Mouse (Mus musculus): ENCODE data around the gene Depdc1b. TPM values are rescaled to one million over a fixed set of nuclear protein-coding genes. Genes with fewer than 3 reads are reported as not detected.

Depdc1b gene
- total and polyA plus RNA-seq, 3 experiments = 21.2 to 25.3 TPM; not detected in 1

DNA sequence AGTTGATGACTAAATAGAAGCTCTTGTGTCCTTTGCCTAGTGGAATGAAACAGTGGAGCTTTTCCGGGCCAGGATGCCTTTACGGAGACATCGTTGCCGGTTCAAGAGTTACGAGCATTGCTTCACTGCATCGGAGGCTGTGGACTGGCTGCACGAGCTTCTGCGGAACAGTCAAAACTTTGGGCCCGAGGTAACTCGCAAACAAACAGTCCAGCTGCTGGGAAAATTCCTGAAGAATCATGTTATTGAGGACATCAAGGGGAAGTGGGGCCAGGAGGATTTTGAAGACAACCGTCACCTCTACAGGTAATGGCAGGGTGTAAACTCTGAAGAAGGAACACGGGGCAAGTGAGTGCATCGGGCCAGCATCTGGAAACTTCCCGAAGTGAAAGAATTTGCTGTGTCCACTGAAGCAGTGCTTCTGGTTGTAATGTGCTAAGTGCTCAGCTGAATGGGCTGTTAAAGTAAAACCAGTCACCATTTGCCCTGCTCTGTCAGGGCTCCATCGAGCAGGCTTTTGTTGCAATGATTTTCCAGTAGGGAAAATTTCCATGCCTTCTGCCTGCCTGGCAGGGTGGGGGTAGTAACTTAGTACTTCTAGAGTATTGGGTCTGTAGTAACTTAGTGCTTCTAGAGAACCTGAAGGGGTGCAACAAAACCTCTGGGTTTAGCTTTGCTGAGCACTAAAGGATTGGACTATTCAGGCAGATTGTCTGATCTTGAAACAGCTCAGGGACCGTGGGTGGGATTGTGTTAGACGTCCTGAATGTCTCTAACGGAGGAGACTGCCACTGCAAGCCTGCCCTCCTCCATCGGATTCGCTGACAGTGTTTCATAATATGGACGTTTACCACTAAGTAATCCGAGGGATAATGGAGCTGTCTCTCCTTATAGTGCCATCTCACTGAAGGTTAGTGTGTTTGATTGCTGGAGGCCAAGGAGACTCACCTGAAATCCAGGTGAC, 8.0 kb downstream of the Depdc1b start:
- peaks cover 0 to 1% of the 10 kb centered on the region in 2 experiments; a peak in 3 of 4 replicates for H3K36me3 ChIP-seq (ENCODE audit: control insufficient read depth in 1 of 2, insufficient read depth in 2 of 2, low read length in 2 of 2)
- TF ChIP-seq POLR2AphosphoS2 (IDR thresholded peaks at IDR 0.05; ENCODE audit: low read length) = no peak
- no peak for TF ChIP-seq ELF1 (IDR thresholded peaks at IDR 0.05; ENCODE audit: low read depth, low read length)
- no peak for TF ChIP-seq MYC (IDR thresholded peaks at IDR 0.05; ENCODE audit: low read depth, low read length)
- TF ChIP-seq POLR2AphosphoS5 (IDR thresholded peaks at IDR 0.05; ENCODE audit: borderline replicate concordance, low read depth, low read length) = no peak
- TF ChIP-seq ZNF384 (IDR thresholded peaks at IDR 0.05; ENCODE audit: low read depth, low read length) = no peak
- TF ChIP-seq UBTF (IDR thresholded peaks at IDR 0.05; ENCODE audit: borderline replicate concordance, insufficient read depth, low read depth, low read length) = no peak
- no peak for DNase-seq (ENCODE audit: low read depth, low spot score)
- no peak overlapping the region for H3K27ac ChIP-seq (ENCODE audit: control insufficient read depth, low read depth, low read length)
- peaks cover 0 to 7% of the 10 kb centered on the region in 2 experiments; a peak in 1 of 4 replicates for H3K4me1 ChIP-seq (ENCODE audit: control insufficient read depth in 1 of 2, insufficient read depth in 2 of 2, low read length in 2 of 2)
- H3K27me3 ChIP-seq (ENCODE audit: control insufficient read depth in 1 of 2, insufficient read depth in 2 of 2, low read length in 2 of 2) = no peaks in the 10 kb centered on the region
- no peak overlapping the region for H3K4me3 ChIP-seq (ENCODE audit: control insufficient read depth in 1 of 2, insufficient read depth in 1 of 2, low read depth in 2 of 2, low read length in 2 of 2)
- no peaks in the 10 kb centered on the region for H3K9me3 ChIP-seq (replicated peaks; ENCODE audit: insufficient read depth, low read length)
- H3K9ac ChIP-seq (ENCODE audit: control insufficient read depth, low read depth, low read length, poor library complexity, severe bottlenecking) = no peak overlapping the region
- H3K79me2 ChIP-seq (ENCODE audit: control insufficient read depth, insufficient read depth, low read length, poor library complexity) = peaks cover 10% of the 10 kb centered on the region; the same call in 1 of the 2 replicates

DNA sequence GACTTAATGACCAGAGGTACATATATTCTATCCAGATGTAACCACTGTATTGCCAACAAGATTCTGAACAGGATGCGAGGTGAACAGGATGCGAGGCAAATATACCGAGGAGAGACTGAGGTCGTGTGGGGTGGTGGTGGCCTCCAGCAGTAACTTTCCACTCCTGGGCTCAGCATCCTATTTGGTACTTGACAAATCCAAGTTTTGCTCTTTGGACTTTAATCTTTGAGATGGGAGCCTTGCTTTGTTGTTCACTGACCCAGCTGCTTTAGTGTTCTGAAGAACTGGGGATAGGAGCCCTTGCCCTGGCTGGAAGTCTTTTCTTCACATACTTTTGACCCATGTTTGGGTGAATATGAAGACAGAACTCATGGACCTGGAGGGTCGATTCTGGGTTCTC, 9.7 kb downstream of the Depdc1b start:
- peaks cover 0 to 1% of the 10 kb centered on the region in 2 experiments; a peak in 2 of 4 replicates for H3K36me3 ChIP-seq (ENCODE audit: control insufficient read depth in 1 of 2, insufficient read depth in 2 of 2, low read length in 2 of 2)
- no peaks in the 10 kb centered on the region for H3K4me1 ChIP-seq (ENCODE audit: control insufficient read depth in 1 of 2, insufficient read depth in 2 of 2, low read length in 2 of 2)
- no peak for DNase-seq (ENCODE audit: low read depth, low spot score)
- no peak for TF ChIP-seq USF2 (IDR thresholded peaks at IDR 0.05; ENCODE audit: borderline replicate concordance in 1 of 2, insufficient read depth in 1 of 2, low read depth in 1 of 2, low read length in 2 of 2)
- no peak for TF ChIP-seq RCOR1 (IDR thresholded peaks at IDR 0.05; ENCODE audit: low read depth, low read length)
- no peak for TF ChIP-seq GABPA (IDR thresholded peaks at IDR 0.05; ENCODE audit: low read depth, low read length)
- no peak for TF ChIP-seq NRF1 (IDR thresholded peaks at IDR 0.05; ENCODE audit: insufficient read depth, low read depth, low read length, poor library complexity, severe bottlenecking)
- TF ChIP-seq ETS1 (IDR thresholded peaks at IDR 0.05; ENCODE audit: low read depth, low read length) = no peak
- no peak for TF ChIP-seq GATA1 (IDR thresholded peaks at IDR 0.05; ENCODE audit: low read depth, low read length)
- TF ChIP-seq POLR2A (IDR thresholded peaks at IDR 0.05; ENCODE audit: control insufficient read depth in 1 of 2, insufficient read depth in 1 of 2, low read depth in 1 of 2, low read length in 2 of 2, poor library complexity in 1 of 2) = no peak
- no peak for TF ChIP-seq UBTF (IDR thresholded peaks at IDR 0.05; ENCODE audit: borderline replicate concordance, insufficient read depth, low read depth, low read length)
- no peak for TF ChIP-seq TAL1 (IDR thresholded peaks at IDR 0.05; ENCODE audit: low read length)
- no peak for TF ChIP-seq EP300 (IDR thresholded peaks at IDR 0.05; ENCODE audit: low read depth in 1 of 2, low read length in 2 of 2)
- no peak for TF ChIP-seq MAZ (IDR thresholded peaks at IDR 0.05; ENCODE audit: low read depth, low read length)
- no peak for TF ChIP-seq TCF12 (IDR thresholded peaks at IDR 0.05; ENCODE audit: low read depth, low read length)
- TF ChIP-seq BHLHE40 (IDR thresholded peaks at IDR 0.05; ENCODE audit: borderline replicate concordance, low read depth, low read length) = no peak
- no peak for TF ChIP-seq JUND (IDR thresholded peaks at IDR 0.05; ENCODE audit: low read depth, low read length)
- no peak for TF ChIP-seq E2F4 (IDR thresholded peaks at IDR 0.05; ENCODE audit: borderline replicate concordance, low read depth, low read length)
- TF ChIP-seq POLR2AphosphoS5 (IDR thresholded peaks at IDR 0.05; ENCODE audit: borderline replicate concordance, low read depth, low read length) = no peak
- no peak for TF ChIP-seq TBP (IDR thresholded peaks at IDR 0.05; ENCODE audit: low read depth, low read length)
- H3K9me3 ChIP-seq (replicated peaks; ENCODE audit: insufficient read depth, low read length) = no peaks in the 10 kb centered on the region
- peaks cover 4% of the 10 kb centered on the region; the same call in 1 of the 2 replicates for H3K79me2 ChIP-seq (ENCODE audit: control insufficient read depth, insufficient read depth, low read length, poor library complexity)
- no peaks in the 10 kb centered on the region for H3K27me3 ChIP-seq (ENCODE audit: control insufficient read depth in 1 of 2, insufficient read depth in 2 of 2, low read length in 2 of 2)
- no peak overlapping the region for H3K27ac ChIP-seq (ENCODE audit: control insufficient read depth, low read depth, low read length)
- H3K4me3 ChIP-seq (ENCODE audit: control insufficient read depth in 1 of 2, insufficient read depth in 1 of 2, low read depth in 2 of 2, low read length in 2 of 2) = no peak overlapping the region
- H3K9ac ChIP-seq (ENCODE audit: control insufficient read depth, low read depth, low read length, poor library complexity, severe bottlenecking) = no peak overlapping the region

Measured in MEL (cell line).